Mouse (Mus musculus) embryonic facial prominence, embryonic 11.5 days (tissue): ENCODE data around the gene Pcnp. TPM values are rescaled to one million over a fixed set of nuclear protein-coding genes. Genes with fewer than 3 reads are reported as not detected.
"Not testable (repeated sequence)": the region's sequence is repeated elsewhere in the genome, so short reads cannot be mapped to it uniquely, and the experiment has no call there.

Source experiments
- ATAC-seq: fragments of 200-750 bp; cut with Nextera tagmentation; replicated peaks from 2 replicates; pipeline ENCODE4 v1.8.0; 2017; ENCODE audit warnings: low read depth; ENCODE audit not compliant: insufficient number of reproducible peaks, low FRiP score, low TSS enrichment
- DNase-seq: peaks from one replicate; pipeline ENCODE4 v3.0.0-alpha.2; 2015; ENCODE audit warnings: low spot score
- H3K27ac ChIP-seq: fragments of 300-500 bp; sonication (generic); replicated peaks from 2 replicates; pipeline ENCODE4 v1.5.1; 2014; ENCODE audit warnings: mild to moderate bottlenecking, low read depth, low read length, control low read depth
- H3K27me3 ChIP-seq: fragments of 300-500 bp; sonication (generic); 2 replicates; pipeline ENCODE4 v1.6.1; 2014; ENCODE audit warnings: mild to moderate bottlenecking, low read length, moderate library complexity, mixed read lengths; ENCODE audit not compliant: control insufficient read depth, insufficient read depth
- H3K36me3 ChIP-seq: fragments of 300-500 bp; sonication (generic); replicated peaks from 2 replicates; pipeline ENCODE4 v1.6.1; 2014; ENCODE audit warnings: low read depth, mild to moderate bottlenecking, low read length, moderate library complexity, mixed read lengths; ENCODE audit not compliant: control insufficient read depth, insufficient read depth
- H3K4me1 ChIP-seq: fragments of 300-500 bp; sonication (generic); 2 replicates; pipeline ENCODE4 v1.6.1; 2014; ENCODE audit warnings: low read length, mixed read lengths; ENCODE audit not compliant: control insufficient read depth, insufficient read depth
- H3K4me2 ChIP-seq: fragments of 300-500 bp; sonication (generic); 2 replicates; pipeline ENCODE4 v1.6.1; 2014; ENCODE audit warnings: low read depth, mild to moderate bottlenecking, control low read depth, low read length, moderate library complexity
- H3K4me3 ChIP-seq: fragments of 300-500 bp; sonication (generic); 2 replicates; pipeline ENCODE4 v1.5.1; 2014; ENCODE audit warnings: low read depth, low read length, control low read depth
- H3K9ac ChIP-seq: fragments of 300-500 bp; sonication (generic); replicated peaks from 2 replicates; pipeline ENCODE4 v1.6.1; 2014; ENCODE audit warnings: mild to moderate bottlenecking, control low read depth, low read length
- H3K9me3 ChIP-seq: fragments of 300-500 bp; sonication (generic); replicated peaks from 2 replicates; pipeline ENCODE4 v1.6.1; 2016; ENCODE audit warnings: mild to moderate bottlenecking, low read length, inconsistent platforms, mixed read lengths; ENCODE audit not compliant: control insufficient read depth
- WGBS: fragments of 180-500 bp; shearing (Covaris S2); extraction: QIAGEN DNeasy Blood & Tissue Kit; methylation state at CpG from one replicate; pipeline ENCODE4 v1.1.7; 2014; 5-methylcytosine and 5-hydroxymethylcytosine counted together
- polyA plus RNA-seq: library from polyadenylated mRNA; unstranded; fragments of >200 nt; fragmentation: Nextera tagmentation; extraction: Ambion mirVana; gene quantifications from 2 replicates; pipeline ENCODE4 v1.2.1, GENCODE M21; 2014

Gene Pcnp
- polyA plus RNA-seq, 1 experiment from 2014 or later: 365 TPM

- peak; percentile 81 for ATAC-seq
Observed at GRCm38 (mm10) chr16:56056944-56057590, 27.5 kb upstream of the Pcnp start.

GRCm38 (mm10) chr16:56055911-56056310 is 26.4 kb upstream of the Pcnp start:
- no peaks in the 10 kb centered on the region for H3K27me3 ChIP-seq
- no peak overlapping the region for H3K27ac ChIP-seq
- ATAC-seq: no peak
- WGBS: 76% methylated on average over 3 of the region's 3 CpGs
- H3K4me3 ChIP-seq: no peak overlapping the region
- no peak for DNase-seq
- no peaks in the 10 kb centered on the region for H3K4me1 ChIP-seq
- no peak overlapping the region for H3K4me2 ChIP-seq
- no peak overlapping the region for H3K9ac ChIP-seq
- no peaks in the 10 kb centered on the region for H3K36me3 ChIP-seq
- H3K9me3 ChIP-seq: no peaks in the 10 kb centered on the region

More at GRCm38 (mm10) chr16:56056944-56057590, 27.5 kb upstream of the Pcnp start:
- Histone ChIP-seq H3K27me3 (no peaks in the 10 kb centered on the region), H3K27ac (no peak overlapping the region), H3K4me3 (no peak overlapping the region), H3K9ac (no peak overlapping the region), H3K4me2 (no peak overlapping the region), H3K36me3 (no peaks in the 10 kb centered on the region), H3K9me3 (no peaks in the 10 kb centered on the region), H3K4me1 (no peaks in the 10 kb centered on the region)
- peak; percentile 18 for DNase-seq
- WGBS: 52% methylated on average over 7 of the region's 7 CpGs

- not testable (repeated sequence) for H3K36me3 ChIP-seq, DNase-seq, H3K27ac ChIP-seq, H3K4me1 ChIP-seq, H3K4me3 ChIP-seq, H3K27me3 ChIP-seq, H3K9ac ChIP-seq, H3K9me3 ChIP-seq, H3K4me2 ChIP-seq, ATAC-seq
- no CpG with 5 or more reads among the region's 4 CpGs for WGBS
Observed at GRCm38 (mm10) chr16:56048038-56048437, 18.5 kb upstream of the Pcnp start, which contains the start of gene Senp7. Gene Senp7, plus strand, starts transcription at chr16:56048338.

GRCm38 (mm10) chr16:56038090-56038489 is 8.6 kb upstream of the Pcnp start:
- peak overlapping the region; percentile 96 for H3K9ac ChIP-seq
- 33% methylated on average over 8 of the region's 8 CpGs for WGBS
- ATAC-seq: peak; percentile 60

GRCm38 (mm10) chr16:56037138-56038010 is 7.8 kb upstream of the Pcnp start, which contains the start of gene Trmt10c:
Gene Trmt10c, minus strand, starts transcription at chr16:56037819.
- H3K4me3 ChIP-seq: peak within 1 kb of the TSS; percentile 87
- H3K4me2 ChIP-seq: peak within 1 kb of the TSS; percentile 67
- H3K27ac ChIP-seq: peak within 1 kb of the TSS; percentile 79
- H3K9me3 ChIP-seq: no peaks in the 10 kb centered on the region
- H3K9ac ChIP-seq: peak within 1 kb of the TSS; percentile 96
- no peaks in the 10 kb centered on the region; the same call in 1 of the 2 replicates for H3K36me3 ChIP-seq
- H3K4me1 ChIP-seq: no peaks in the 10 kb centered on the region
- ATAC-seq (peak; percentile 99), DNase-seq (peak; percentile 93)
- no peaks in the 10 kb centered on the region for H3K27me3 ChIP-seq
- WGBS: under 1% methylated on average over 50 of the region's 63 CpGs

More at GRCm38 (mm10) chr16:56038090-56038489, 8.6 kb upstream of the Pcnp start:
- Histone ChIP-seq H3K27me3 (no peaks in the 10 kb centered on the region), H3K4me3 (peak overlapping the region; percentile 87), H3K4me2 (peak overlapping the region; percentile 67), H3K27ac (peak overlapping the region; percentile 79), H3K9me3 (no peaks in the 10 kb centered on the region), H3K4me1 (no peaks in the 10 kb centered on the region), H3K36me3 (no peaks in the 10 kb centered on the region; the same call in 1 of the 2 replicates)
- no peak for DNase-seq

GRCm38 (mm10) chr16:56036501-56036900 is 7.0 kb upstream of the Pcnp start:
- H3K4me2 ChIP-seq: peak overlapping the region; percentile 67
- H3K27me3 ChIP-seq: no peaks in the 10 kb centered on the region
- H3K9ac ChIP-seq: peak overlapping the region; percentile 46
- WGBS: 64% methylated on average over 6 of the region's 6 CpGs
- no peak for DNase-seq
- H3K9me3 ChIP-seq: no peaks in the 10 kb centered on the region
- no peak for ATAC-seq
- H3K4me1 ChIP-seq: no peaks in the 10 kb centered on the region
- no peaks in the 10 kb centered on the region; the same call in 1 of the 2 replicates for H3K36me3 ChIP-seq
- H3K27ac ChIP-seq: no peak overlapping the region
- H3K4me3 ChIP-seq: peak overlapping the region; percentile 87

- no peak for ATAC-seq
- WGBS: 93% methylated on average over 6 of the region's 6 CpGs
Observed at GRCm38 (mm10) chr16:56034566-56034965, 5.0 kb upstream of the Pcnp start.

More at GRCm38 (mm10) chr16:56034566-56034965, 5.0 kb upstream of the Pcnp start:
- Histone ChIP-seq H3K4me3 (no peak overlapping the region), H3K4me1 (no peaks in the 10 kb centered on the region), H3K9ac (no peak overlapping the region), H3K9me3 (no peaks in the 10 kb centered on the region), H3K36me3 (no peaks in the 10 kb centered on the region; the same call in 1 of the 2 replicates), H3K4me2 (no peak overlapping the region), H3K27ac (no peak overlapping the region), H3K27me3 (no peaks in the 10 kb centered on the region)
- no peak for DNase-seq
